Mouse (Mus musculus): ENCODE measurements around the gene Stard10.

DNA sequence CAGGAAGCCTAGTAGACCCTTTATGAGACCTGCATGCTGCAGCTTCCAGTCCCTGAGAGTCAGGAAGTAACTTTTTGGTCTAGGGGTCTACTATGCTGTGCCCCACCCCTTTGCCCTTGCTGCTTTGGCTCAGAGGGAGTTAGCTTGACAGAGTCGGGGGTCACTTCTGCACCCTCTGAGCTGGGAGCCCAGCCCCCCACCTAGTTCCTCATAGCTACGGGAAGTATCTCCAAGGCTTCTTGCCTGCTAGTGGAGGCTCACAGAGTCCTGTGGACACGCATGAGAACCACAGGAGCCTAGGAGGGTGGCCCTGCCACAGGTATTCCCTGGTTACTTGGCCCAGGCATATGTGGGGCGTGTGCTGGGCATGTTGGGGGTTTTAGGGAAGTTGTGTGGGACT, 44.1 kb downstream of the Stard10 start:
- no peak for TF ChIP-seq CTCF (IDR thresholded peaks at IDR 0.05; ENCODE audit: low read depth, low read length)
- no peak for TF ChIP-seq POLR2A (IDR thresholded peaks at IDR 0.05; ENCODE audit: insufficient read depth, low read length)
- TF ChIP-seq EP300 (IDR thresholded peaks at IDR 0.05; ENCODE audit: insufficient read depth, low read depth, low read length), result no peak
